Mouse (Mus musculus) ovary, adult 10 weeks (tissue): ENCODE measurements around the gene Ndufs3. TPM values are rescaled to one million over a fixed set of nuclear protein-coding genes. Genes with fewer than 3 reads are reported as not detected.

ENCODE experiments used
- polyA plus RNA-seq: library from polyadenylated mRNA; stranded (reverse); fragments of 350-450 nt; fragmentation: Illumina TruSeq; extraction: RNeasy Lipid Tissue Mini Kit (QIAGEN cat#74804); gene quantifications from one replicate; pipeline ENCODE4 v1.2.3, GENCODE M21; 2014

Ndufs3 gene
- polyA plus RNA-seq, result 128 TPM

DNA sequence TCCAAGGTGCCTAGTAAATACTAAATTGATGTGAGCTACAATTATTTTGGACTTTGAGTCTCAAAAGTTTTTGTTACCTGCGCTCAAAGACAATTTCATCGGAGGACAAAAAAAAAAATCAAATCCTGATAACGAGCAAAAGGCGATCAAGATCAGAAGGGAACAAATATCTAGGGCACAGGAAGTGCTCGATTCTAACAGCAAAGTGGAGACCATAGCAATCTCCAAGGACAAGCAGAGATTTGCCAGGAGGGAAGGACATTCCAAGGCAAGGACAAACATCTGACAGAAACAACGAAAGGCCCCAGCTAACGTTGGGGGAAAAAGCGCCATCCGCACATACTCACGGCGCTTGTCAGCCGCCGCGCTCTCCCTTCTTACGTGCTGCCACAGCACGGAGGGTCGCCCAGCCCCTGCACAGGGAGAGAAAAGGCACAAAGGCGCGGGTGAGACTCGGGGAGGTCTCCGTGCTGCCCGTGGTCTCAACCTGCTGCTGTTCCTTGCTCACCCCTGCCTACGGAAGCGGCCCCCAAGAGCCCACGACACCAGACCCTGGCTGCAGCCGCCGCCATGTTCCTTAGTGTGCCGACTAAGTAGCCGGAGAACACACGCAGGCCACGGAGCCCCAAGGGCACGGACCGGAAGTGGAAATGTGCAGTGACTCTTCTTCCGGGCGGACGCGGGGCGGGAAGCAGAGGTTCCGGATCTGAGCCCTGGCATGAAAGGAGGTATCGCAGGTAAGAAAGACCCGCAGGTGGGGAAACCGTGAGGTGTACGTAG is at the start of gene Ndufs3, which contains the start of gene Kbtbd4:
Ndufs3 (minus strand) TSS at position 752 of the 780 bp plus-strand sequence.
Kbtbd4 (plus strand) TSS at position 665 of the 780 bp plus-strand sequence.

DNA sequence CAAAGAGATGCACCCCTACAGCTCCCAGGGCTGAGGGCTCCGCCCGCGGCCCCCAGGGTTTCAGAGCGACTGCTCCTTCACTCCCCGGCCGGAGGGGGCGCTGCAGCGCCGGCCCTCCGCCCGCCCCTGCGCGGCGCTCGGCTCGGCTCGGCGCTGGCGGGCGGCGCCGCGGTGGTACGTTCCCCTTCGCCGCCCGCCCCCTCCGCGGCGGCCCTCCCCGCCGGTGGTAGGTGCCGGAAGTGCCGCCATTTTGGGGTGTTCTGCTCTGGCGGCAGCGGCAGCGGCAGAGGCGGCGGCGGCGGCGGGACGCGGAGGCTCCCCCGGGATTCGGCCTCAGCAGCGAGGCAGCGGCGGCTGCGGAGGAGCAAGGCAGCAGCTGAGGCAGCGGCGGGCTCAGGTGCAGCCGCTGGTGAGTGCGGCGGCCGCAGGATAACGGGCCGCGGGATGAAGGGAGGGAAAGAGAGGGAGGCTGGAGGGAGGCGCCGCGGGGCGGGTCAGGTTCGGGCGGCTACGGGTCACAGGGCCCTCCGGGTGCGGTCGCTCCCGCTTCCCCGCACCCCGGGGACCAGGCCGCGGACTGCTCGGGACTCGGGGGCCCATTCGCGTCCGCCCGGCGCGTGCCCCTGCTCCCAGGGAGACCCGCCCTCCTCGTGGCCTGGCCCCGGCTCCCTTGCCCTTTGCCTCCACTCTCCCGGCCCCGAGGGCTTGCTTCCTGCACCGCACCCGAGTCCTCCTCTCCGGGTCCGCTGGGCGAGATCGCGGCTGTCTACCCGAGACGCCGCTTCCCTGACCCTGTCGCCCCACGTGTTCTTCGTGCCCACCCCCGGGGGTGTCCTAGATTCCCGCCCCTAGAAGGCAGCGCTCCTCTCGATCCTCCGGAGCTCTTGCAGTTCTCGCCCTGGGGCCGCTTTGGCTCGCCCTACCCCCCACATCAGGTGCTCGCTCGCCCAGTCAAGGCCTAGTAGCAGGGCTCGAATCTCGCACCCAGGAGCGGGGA is 35.9 kb upstream of the Ndufs3 start, which contains the start of gene Celf1:
Celf1 (plus strand) TSS at position 150 of the 997 bp plus-strand sequence.

GRCm38 (mm10) chr2:90885218-90886041 is 19.2 kb downstream of the Ndufs3 start, which contains the start of gene C1qtnf4:
C1qtnf4 (plus strand) TSS chr2:90885860.

DNA sequence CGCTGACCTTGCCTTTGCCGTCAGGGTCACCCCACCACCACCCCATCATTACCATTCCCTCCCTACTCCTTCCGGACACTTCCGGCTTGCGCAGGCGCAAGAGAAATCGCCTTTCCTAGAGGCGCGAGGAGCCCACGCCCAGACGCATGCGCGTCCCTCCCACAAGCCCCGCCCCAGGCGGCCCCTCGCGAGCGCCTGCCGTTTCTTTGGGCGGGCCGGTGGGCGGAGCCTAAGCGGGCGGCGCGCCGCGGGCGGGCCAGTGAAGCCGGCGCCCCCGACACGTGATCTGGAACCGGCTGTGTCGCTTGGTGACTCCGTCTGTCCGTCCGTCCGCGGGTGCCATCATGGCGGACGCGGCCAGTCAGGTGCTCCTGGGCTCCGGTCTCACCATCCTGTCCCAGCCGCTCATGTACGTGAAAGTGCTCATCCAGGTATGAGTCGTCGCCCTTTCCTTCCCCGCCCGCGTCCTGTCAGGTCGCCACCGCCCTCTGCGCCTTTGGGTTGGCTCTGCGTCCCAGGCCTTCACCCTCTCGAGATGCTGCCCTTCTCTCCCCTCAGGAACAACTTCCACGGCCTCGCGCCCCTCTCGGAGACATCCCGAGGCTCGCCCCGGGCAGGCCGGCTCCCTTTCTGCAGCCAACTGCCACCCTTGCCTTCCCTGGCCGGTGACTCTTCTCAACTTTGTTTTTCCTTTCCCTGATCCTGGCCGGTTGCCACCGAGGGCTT is 57.5 kb downstream of the Ndufs3 start, which contains the start of gene Mtch2:
Mtch2 (plus strand) TSS at position 201 of the 726 bp plus-strand sequence.

Other genes starting within 250 kb of the Ndufs3 start
- gene Nup160, start 227.6 kb downstream of the Ndufs3 start, polyA plus RNA-seq, result 44.3 TPM
- gene Fnbp4, start 159.5 kb downstream of the Ndufs3 start, polyA plus RNA-seq, result 65.4 TPM
- 1.8 TPM for gene Agbl2, start 122.1 kb downstream of the Ndufs3 start, polyA plus RNA-seq
- gene Mtch2, start 57.7 kb downstream of the Ndufs3 start, polyA plus RNA-seq, result 297 TPM
- not detected for gene C1qtnf4, start 19.0 kb downstream of the Ndufs3 start, polyA plus RNA-seq
- gene Kbtbd4, start 87 bp downstream of the Ndufs3 start, polyA plus RNA-seq, result 14.3 TPM
- gene Celf1, start 35.6 kb upstream of the Ndufs3 start, polyA plus RNA-seq, result 160 TPM
- gene Rapsn, start 130.8 kb upstream of the Ndufs3 start, polyA plus RNA-seq, result not detected
- gene Psmc3, start 149.2 kb upstream of the Ndufs3 start, polyA plus RNA-seq, result 177 TPM
- 2.9 TPM for gene Slc39a13, start 165.6 kb upstream of the Ndufs3 start, polyA plus RNA-seq
- gene Spi1, start 177.6 kb upstream of the Ndufs3 start, polyA plus RNA-seq, result 2.4 TPM
- 0.63 TPM for gene Mybpc3, start 213.3 kb upstream of the Ndufs3 start, polyA plus RNA-seq